Mouse (Mus musculus) cerebellum, postnatal 25 days (tissue): ENCODE measurements around the gene Comt.
A peak's percentile ranks its signal among the peaks of the same experiment; 100 is the strongest.

ENCODE experiments used
- DNase-seq, 2 experiments: peaks; one replicate each; pipeline ENCODE4 v3.0.0; 2021; ENCODE audit warnings: mixed read lengths in 2 of 2

The Comt gene

DNA sequence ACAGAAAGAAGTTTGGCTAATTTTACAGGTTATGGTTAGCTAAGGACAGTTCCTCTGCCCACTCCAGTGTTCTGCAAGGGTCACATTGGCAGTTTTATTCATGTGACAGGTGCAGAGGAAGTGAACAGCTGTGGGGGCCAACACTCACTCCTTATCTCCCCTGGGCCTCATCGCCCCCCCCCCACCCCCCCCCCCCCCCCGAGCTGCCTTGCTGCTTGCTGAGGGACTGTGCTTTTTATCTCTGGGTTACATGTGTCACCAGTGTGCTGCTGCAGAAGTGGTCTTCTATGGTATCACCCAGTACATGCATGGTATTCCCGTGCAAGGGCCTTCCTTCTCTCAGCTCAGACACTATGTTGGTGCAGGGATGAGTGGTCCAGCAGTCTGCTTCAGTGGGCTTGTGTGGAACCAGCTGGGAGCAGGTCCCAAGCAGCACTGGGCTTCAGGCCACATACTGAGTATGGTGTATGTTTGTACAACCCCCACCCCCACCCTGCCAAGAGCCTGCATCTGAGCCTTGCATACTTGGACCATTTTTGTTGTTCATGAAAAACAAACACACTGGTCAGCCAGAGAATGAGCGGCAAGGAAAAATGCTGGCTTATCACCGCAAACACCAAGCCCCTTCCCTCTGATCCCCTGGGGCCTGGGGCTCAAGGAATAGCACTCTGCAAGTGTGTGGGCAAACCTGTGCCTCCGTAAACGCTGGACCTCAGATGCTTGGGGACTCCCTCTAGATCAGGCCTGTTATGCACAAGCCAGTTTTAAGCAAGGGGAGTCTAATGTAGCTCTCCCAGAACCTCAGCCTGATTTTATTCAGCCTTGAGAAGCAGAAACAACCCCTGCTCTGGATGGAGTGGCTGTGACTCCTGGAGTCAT is 38.7 kb downstream of the Comt start:
- peak; percentile 8 to 10 for DNase-seq

DNA sequence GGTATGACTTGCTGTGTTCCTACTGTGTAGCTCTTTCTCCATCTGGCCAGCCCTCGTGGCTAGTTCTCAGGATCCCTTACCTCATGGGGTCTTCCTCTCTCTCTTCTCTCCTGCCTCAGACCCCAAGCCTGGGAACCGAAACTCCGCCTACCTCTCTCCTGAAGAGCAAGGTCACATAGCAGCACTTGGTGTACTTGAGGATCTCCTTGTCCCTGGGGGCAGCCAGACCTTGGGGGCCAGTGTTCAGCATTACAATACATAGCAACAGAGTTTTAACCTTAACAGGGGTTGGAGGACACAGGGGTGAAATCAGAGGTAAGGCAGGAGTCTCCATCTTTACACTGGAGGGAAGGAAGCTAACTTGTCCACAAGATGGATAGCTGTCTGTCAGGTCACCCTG is 39.7 kb downstream of the Comt start:
- peak; percentile 6 to 7 for DNase-seq

DNA sequence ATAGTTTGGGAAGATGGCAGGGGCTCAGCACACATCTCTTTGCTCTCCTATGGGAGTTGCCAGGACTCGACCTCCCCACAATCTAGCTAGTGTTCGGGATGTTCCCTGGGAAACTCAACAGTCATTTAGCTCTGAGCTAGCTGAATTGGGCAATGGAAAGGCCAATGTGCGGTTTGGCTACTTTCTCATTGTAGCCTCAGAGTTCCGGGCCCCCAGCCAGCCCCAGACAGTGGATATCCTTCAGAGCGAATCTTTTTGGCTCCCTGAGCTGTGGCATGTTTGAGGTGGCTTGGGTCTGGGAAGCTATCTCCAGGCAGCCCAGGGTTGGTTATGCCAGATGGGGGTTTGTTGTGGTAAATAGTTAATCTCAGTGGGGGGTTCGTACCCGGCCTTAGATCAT is 40.2 kb downstream of the Comt start:
- DNase-seq: peak; percentile 51 to 71

DNA sequence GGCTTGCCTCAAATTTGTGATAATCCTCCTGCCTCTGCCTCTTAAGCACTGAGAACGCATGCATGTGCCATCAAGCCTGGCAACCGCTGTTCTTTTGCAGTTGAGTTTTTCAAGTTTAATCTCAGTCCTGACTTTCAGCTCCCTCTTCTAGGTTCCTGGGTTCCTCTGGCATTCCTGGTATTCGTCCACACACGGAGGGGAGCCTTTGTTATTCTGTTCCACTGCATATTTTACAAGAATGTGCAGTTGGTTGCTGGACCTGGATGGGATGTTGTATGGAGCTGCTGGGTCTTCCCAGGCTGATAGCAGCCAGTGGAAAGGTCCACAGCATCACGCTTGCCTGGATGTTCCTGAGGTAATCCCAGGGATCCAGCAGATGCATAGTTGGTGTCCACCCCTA is 41.2 kb downstream of the Comt start:
- no peak for DNase-seq

DNA sequence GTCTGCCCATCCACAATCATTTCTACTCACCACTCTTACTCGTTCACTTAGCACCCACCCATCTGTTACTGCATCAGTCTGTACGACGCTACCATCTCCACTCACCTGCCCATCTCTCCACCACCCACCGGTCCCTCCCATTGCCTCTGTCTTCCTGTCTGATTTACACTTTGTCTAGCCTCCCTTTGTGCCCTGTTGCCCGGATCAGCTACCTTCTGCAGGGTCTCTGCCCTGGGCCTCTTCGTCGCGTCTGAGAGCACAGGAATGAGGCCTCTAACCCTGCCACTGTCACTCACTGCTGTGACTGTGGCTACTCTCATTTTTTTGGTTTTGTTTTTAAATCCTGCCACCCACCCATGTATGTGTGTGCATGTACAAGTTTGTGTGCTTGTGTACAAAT is 42.0 kb downstream of the Comt start:
- peak; percentile 3 to 9 for DNase-seq

DNA sequence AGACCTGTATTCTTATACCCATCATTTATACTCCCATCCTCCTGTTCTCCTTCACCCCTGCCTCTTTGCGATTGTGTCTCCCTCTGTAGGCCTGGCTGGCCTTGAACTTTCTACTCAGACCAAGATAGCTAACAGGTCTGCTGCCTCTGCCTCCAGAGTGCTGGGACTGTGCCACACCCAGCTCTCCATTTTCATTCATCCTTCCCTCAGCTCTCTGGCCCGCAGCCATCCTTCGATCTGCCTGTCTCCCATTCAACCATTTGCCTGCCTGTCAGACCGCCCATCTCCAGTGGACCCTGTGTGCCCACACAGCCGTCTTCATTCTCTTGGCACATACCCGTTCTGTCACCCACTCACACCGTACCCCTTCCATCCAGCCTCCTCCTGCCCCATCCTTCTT is 42.4 kb downstream of the Comt start:
- peak; percentile 19 to 36 for DNase-seq

DNA sequence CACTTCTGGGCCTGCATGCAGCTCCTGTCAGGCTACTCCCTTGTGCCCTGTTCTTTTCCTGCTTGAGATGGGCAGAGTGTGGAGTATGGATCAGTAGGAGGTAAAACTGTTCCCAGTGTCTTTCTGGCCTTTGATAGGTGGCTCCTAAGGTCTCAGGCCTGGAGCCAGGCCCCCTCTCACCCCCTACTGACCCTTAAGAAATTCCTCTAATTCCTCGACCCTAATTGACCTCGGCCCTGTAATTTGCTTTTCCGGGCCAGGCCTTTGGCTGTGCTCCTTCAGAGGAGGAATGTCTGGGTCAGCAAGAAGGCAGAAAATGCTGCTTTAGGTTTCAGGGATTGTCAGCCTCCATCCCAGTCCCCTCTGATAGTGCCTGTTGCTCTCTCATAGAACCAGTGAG is 42.9 kb downstream of the Comt start:
- DNase-seq: peak in 1 of 2 experiments; percentile 6

DNA sequence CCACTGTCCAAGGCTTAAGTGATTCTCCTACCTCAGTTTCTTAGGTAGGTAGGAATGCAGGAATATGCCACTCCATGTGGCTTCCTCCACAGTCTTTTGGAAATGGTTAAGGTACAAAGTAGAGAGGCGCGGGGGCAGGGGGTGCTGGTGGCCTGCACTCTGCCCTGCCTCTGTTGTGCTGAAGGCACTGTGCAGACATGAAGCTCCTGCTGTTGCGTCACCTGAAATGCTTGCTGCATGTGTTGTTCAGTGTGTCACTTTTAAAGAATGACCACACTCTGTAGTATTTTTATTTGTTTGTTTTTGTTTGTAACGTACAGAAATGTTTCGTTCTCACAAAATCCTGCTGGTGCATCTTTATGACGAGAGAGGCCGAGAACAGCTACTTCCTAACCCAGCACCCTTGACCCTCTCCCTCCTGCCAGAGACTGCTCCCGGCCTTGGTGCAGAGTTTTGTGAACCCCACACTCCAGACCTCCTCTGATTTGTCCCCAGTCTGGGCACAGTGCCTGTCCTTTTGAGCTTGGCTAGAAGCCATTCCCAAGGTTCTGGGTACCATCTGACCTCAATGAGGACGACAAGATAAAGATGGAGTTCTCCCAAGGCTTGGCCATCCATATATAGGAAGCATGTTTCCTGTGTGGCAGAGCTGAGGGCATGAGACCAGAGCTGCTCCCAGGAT is 43.5 kb downstream of the Comt start:
- peak; percentile 60 to 69 for DNase-seq

DNA sequence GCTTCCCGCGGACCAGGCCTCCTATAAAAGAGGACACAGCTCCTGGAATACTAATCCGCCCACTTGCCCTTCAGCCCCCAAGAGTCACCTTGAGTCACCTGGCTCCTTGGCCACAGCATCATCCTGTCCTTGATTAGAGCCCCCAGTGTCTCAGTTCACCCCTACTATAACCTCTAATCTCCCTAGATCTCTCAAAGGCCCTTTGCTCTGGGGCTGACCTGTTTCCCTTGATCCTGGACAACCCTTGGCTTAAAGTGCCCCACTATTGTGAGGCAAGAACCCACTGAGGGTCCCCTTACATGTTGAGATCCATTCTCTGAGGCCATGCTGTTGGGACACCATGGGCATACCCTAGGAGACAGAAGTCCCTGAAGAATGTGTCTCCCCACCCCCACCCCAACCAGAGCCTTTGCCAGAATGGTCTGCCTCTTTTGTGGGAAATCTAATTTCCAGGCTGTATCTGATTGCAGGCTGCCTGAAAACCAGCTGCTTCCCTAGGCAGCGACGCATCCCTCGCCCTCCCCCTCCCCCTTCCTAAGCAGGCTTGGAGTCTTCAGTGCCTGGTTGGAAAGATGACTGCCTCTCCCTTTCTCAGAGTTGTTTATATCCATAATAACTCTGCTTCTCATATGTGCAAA is 44.9 kb downstream of the Comt start:
- DNase-seq: no peak

DNA sequence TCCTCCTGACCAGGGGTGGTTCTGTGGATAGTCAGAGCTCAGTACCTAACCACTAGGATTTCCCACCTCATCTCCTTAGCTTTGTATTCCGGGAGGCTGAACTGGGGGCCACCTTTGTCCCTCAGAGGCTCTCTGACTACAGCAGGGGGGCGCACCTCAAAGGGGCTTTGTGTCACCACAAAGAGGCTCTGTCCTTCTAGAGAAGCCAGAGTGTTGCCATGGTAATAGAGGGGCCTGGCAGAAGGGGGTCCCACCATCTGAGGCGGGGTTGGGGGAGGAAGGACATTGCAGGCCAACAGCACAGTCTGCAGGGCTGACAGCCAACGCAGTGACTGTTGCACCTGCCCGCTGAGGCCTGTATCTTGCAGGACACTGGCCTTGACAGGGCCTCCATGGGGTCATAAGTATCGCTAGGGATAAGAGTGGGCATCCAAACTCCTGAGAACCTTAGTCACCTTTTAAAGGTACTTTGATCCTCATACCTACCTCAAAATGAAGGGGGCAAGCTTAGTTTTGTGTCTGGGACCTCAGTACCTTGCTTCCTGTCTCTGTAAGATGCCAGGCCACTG is 46.1 kb downstream of the Comt start:
- DNase-seq: peak in 1 of 2 experiments; percentile 8

DNA sequence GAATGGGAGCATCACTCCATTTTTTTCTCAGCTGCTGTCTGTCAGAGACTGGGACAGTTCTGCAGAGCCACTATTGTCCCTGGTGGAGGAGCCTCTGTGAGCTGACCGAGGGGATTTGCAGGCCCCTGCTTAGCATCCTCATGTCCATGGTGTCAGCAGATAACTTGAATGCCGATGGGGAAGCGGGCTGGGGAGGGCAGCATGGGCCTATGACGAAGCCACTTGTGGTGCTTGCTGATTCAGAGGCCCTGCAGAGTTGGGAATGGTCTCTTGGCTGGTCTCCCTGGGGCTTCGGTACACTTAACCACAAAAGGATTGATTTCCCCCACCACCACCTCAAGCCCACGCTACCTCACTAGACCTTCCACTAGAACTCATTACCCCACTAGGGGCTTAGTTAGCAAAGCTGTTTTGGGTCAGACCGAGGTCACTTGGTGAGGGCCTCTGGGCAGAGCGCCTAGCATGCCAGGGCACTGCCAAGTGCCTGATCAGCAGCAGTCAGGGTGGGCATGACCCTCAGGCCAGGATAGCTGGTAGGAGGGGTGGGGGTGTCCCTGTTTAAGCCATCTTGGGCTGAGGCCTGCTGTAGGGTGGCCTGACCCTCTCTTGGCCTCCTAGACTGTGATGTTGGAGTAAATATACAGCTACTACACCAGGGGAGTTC is 47.2 kb downstream of the Comt start:
- DNase-seq: no peak

DNA sequence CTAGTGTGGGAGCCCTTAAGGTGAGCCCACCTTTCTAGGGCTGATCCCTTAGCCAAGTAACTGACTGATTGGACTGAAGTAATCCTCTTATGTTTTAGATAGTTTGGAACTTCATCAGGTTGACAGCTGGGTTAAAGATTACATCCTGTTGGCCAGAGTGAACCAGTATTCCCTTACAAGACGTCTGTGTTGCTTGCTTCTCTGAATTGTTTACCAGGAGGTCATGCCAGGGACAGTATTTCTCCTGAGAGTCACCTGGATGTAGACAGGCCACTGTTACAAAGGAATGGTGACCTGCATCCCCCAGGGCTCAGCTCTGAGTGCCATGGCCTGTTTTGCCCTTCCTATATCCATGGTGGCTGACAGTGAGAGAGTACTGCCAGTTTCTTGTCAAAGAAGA is 48.2 kb downstream of the Comt start:
- no peak for DNase-seq

DNA sequence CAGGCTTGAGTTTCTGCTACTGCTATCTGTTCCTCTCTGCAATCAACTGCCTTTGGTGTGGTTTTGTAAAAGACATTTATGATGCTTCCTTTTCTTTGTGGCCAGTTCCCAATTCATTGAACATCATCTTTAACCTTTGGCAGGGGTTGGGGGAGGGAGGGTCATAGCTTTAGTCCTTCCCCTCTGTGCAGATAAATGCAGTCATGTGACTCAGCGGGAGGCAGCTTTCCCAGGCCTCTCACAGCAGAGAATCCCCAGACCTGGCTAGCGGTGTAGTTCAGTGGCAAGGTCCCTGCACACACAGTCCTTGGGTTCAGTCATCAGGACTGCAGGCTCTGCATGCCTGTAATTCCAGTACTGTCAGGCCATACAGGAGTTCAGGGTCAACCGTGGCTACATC is 49.4 kb downstream of the Comt start:
- no peak for DNase-seq

DNA sequence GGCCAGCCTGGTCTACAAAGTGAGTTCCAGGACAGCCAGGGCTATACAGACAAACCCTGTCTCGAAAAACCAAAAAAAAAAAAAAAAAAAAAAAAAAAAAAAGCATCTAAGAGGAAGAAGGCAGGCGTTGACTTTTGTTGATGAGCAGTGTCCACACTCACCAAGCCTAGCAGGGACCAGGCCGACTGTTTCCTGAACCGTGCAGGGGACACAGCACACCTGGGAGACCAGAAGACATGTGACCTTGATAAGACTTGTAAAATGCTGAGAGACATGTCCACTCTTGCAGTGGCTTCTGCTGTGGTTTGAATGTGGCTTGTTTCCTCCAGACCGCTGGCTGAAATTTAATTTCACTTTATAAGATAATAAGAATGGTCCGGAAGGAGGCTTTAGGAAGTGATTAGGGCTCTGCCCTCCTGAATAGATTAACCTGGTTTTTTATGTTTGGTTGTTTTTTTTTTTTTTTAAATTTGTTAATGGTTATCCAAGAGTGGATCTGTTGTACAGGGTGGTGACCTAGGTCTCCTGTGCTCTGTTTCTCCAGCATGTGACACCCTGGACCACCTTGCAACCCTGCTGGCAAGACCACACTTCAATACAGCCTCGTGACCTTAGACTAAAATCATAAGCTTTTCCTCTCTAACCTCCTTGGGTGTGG is 50.2 kb downstream of the Comt start:
- no peak for DNase-seq

DNA sequence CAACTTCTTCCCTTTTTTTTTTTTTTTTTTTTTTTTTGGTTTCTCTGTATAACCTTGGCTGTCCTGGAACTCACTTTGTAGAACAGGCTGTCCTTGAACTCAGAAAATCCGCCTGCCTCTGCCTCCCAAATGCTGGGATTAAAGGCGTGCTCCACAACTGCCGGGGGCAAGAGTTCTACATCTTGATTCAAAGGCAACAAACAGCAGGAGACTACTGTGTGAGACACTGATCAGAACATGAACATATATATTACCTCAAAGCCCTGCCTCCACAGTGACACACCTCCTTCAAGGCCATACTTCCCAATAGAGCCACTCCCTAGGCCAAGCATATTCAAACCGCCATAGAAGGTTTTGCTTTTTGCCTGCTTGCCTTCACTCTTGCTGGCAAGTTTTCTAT is 53.0 kb downstream of the Comt start:
- no peak for DNase-seq

DNA sequence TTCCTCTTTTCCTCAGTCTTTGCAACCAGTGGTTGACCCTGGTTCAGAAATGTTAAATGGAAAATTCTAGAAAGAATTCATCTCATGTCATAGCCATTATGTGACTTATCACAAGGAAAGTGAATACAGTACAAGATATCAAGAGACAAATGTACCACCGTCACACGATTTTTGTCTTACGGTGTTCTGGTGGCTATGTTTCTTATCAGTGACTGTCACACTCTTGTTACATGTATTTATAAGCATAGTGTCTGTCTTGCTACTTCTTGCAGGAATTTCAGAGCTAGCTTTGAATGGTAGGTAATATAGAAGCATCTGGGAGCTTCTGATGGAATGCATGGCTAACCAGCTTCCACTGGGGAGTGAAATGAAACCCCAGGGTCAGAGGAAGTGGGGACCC is 56.5 kb downstream of the Comt start:
- no peak for DNase-seq

DNA sequence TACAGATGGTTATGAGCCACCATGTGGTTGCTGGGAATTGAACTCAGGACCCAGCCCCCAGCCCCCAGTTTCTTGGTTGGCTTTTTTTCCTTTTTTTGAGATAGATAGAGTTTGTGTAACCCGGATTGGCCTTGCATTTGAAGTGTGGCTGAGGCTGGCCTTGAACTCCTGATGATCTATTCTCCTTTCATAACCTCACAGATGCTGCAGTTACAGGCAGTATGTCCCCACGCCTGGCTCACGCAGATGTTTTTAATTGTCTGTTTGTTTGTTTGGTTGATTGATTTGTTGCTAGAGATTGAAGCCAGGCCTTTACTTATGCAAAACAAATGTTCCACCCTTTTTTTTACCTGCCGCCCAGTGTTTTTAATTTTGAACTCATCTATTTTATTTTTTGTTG is 59.8 kb downstream of the Comt start:
- no peak for DNase-seq

DNA sequence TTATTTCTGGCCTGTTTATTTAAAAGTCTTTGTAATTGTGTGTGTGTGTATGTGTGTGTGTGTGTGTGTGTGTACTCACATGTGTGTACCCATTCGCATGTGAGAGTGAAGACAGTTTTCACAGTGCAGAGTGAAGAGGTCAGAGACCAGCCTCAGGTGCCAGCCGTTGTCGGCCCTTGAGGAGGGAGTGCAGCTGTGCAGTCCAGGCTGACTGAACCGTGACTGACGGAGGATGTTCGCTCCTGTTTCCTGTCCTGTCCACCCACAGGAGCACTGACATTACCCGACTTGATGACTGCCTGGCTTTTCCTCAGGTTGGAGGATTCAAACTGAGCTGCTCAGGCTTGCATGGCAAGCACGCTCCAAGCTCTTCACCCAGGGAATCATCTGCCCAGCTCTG is 63.7 kb downstream of the Comt start:
- DNase-seq: no peak

DNA sequence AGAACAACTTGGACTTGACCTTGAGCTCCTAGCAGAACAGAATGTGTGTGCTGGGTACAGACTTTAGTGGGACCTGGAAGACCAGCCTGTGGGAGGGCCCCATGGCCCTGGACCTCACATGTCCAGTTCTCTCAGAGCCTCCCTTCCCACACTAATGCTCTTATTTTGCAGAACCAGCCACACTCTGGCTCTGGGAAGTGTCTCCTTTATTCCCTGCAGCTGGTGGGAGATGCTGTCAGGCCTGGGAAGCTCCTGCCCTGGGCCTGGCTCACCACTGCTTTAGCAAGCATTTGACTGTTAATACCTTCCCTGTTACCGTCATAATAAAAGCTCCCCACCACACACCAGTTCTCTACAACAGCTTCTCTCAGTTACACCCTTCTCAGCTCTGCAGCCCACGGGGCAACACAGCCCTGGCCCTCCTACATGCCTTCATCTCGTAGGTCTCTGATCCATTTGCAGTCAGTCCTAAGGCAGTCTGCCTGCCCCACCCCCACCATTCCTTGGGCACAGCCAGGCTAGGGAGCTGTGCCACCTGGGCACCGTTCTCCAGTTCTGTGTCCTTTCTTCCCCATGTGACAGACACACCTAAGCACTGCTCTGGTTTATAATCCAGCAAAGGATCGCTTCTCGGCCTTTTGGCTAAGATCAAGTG is 66.4 kb downstream of the Comt start:
- DNase-seq: peak; percentile 76 to 85

DNA sequence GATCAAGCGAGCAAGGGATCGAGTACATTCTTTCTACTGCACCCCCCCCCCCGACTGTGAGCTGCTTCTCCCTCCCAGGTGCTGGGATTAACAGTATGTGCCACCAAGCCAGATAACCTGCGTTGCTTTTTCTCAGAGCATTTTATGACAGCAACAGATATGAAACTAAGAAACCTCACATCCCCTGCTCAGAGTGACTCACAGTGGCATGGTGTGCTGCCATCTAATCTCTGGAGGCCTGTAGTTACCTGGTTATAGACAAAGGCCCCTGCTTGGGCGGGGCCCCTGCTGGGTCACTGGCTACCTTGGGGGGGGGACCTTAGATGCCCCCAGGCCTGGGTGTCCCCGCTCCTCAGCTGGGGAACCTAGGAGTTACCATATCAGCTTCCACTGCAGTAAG is 68.7 kb downstream of the Comt start:
- no peak for DNase-seq

DNA sequence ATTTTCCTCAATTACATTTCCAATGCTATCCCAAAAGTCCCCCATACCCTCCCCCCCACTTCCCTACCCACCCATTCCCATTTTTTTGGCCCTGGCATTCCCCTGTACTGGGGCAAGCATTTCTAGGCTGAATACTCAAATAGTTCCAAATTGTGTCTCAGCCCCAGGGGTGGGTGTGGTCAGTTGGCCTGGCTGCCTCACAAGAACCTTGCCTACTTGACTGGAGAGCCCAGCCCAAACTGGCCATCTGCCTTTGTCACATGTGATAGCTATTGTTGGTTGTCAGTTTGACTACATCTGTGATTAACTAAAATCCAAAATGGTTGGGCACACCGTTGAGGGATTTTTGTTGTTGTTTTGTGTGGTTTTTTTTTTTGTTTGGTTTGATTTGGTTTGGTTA is 69.7 kb downstream of the Comt start:
- DNase-seq: peak in 1 of 2 experiments; percentile 47
